Mouse (Mus musculus): ENCODE data around the gene Prpf40a. TPM values are rescaled to one million over a fixed set of nuclear protein-coding genes. Genes with fewer than 3 reads are reported as not detected.

Prpf40a gene
- polyA plus RNA-seq, 1 experiment from 2014 or later = 76.6 TPM

DNA sequence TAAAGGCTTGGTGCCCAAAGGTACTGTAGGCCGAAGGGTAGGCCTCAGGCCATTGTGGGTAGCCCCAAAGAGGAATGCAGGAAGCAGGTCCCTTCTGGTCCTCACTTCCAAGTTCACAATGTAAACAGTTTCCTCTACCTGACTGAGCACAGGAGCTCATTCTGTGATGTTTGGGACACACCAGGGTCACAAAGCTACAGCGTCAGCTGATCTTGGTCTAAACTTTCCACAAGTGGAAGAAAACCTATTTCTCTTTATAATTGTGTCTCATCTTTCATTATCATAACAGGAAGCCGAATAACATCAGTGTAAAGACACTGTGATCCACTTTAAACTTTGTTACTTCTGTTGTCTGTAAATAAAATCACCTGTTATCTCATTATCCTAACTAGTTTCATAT, 95.6 kb downstream of the Prpf40a start:
- ATAC-seq = no peak
- Histone ChIP-seq H3K27me3 (ENCODE audit: control insufficient read depth, insufficient read depth, low read depth, low read length) (no peaks in the 10 kb centered on the region), H3K36me3 (ENCODE audit: control insufficient read depth, insufficient read depth, low read length) (no peaks in the 10 kb centered on the region), H3K9ac (ENCODE audit: low read depth, low read length) (no peak overlapping the region), H3K9me3 (replicated peaks; ENCODE audit: control insufficient read depth, low read length, poor library complexity, severe bottlenecking) (no peaks in the 10 kb centered on the region), H3K4me2 (ENCODE audit: low read length) (no peak overlapping the region), H3K27ac (ENCODE audit: low read length) (no peak overlapping the region), H3K4me3 (ENCODE audit: low read depth, low read length) (no peak overlapping the region), H3K4me1 (ENCODE audit: control insufficient read depth, insufficient read depth, low read length) (no peaks in the 10 kb centered on the region)
- 97% methylated on average over 3 of the region's 3 CpGs for WGBS

DNA sequence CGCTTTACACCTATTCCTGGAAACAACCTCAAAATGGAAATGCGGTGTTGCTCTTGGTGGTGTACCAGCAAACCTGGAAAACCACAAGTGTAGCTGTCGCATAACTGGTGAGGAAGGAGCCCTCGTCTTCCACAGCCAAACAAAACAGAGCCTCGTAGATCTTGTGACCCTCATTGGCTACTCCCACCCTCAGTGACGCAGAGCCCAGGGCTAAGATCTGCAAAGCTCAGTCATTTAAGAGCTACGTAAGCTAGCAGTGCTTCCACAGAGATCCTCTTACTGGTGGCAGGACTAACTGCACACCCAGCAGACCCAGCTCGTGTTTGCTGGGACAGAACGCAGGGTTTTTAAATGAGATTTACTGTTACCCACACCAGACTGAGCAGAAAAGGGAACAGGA, 96.1 kb downstream of the Prpf40a start:
- no peak overlapping the region for H3K4me2 ChIP-seq (ENCODE audit: low read length)
- H3K4me1 ChIP-seq (ENCODE audit: control insufficient read depth, insufficient read depth, low read length) = no peaks in the 10 kb centered on the region
- no peaks in the 10 kb centered on the region for H3K9me3 ChIP-seq (replicated peaks; ENCODE audit: control insufficient read depth, low read length, poor library complexity, severe bottlenecking)
- H3K27me3 ChIP-seq (ENCODE audit: control insufficient read depth, insufficient read depth, low read depth, low read length) = no peaks in the 10 kb centered on the region
- ATAC-seq = no peak
- H3K27ac ChIP-seq (ENCODE audit: low read length) = no peak overlapping the region
- H3K4me3 ChIP-seq (ENCODE audit: low read depth, low read length) = no peak overlapping the region
- H3K9ac ChIP-seq (ENCODE audit: low read depth, low read length) = no peak overlapping the region
- no peaks in the 10 kb centered on the region for H3K36me3 ChIP-seq (ENCODE audit: control insufficient read depth, insufficient read depth, low read length)
- 92% methylated on average over 9 of the region's 9 CpGs for WGBS

DNA sequence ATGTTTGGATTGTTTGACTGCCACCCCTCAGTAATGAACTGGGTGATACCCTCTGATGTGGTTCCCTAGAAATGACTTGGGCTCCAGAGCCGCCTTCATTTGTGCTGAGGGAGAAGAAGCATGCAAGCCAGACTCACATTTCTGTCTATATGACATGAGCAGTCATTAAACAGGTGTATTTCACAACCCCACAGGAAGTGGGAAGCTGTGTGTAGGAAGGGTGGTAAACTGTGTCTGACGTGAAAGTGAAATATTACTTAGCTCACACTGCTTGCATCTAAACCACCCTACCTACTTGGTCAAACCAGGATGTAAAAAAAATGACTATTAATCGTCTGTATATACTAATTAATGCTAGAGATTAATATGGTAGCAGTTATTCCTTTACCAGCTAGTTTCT, 102.3 kb downstream of the Prpf40a start:
- no peaks in the 10 kb centered on the region for H3K4me1 ChIP-seq (ENCODE audit: control insufficient read depth, insufficient read depth, low read length)

DNA sequence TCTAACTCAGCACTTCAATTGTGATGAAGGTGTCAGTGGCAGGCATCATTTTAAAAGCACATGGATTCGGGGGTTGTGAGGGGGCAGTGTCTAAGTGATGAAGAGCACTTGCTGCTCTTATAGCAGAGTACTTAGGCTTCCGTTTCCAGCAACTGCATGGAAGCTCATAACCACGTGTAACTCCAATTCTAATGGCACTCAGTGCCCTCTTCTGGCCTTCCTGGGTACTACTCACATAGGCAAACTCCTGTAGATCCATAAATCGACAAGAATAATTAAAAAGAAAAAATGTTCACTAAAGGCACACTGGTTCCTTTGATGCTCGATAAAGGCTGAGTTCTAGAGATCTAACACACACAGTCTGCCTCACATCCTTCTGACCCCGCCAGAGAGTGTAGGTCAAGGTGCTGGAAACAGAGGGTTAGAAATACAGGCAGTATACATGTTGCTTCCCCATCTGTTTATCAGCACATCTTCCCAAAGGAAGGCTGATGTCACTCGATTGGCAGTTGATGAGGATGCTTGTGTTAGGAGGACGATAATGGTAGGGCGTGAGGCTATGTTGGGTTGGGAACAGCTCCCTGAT, 105.4 kb downstream of the Prpf40a start:
- Histone ChIP-seq H3K27me3 (ENCODE audit: control insufficient read depth, insufficient read depth, low read depth, low read length) (no peaks in the 10 kb centered on the region), H3K4me1 (ENCODE audit: control insufficient read depth, insufficient read depth, low read length) (peaks cover 6% of the 10 kb centered on the region), H3K9me3 (replicated peaks; ENCODE audit: control insufficient read depth, low read length, poor library complexity, severe bottlenecking) (no peaks in the 10 kb centered on the region), H3K4me2 (ENCODE audit: low read length) (no peak overlapping the region), H3K27ac (ENCODE audit: low read length) (no peak overlapping the region), H3K36me3 (ENCODE audit: control insufficient read depth, insufficient read depth, low read length) (no peaks in the 10 kb centered on the region), H3K9ac (ENCODE audit: low read depth, low read length) (no peak overlapping the region), H3K4me3 (ENCODE audit: low read depth, low read length) (no peak overlapping the region)
- ATAC-seq = 0 out of 2 replicates have a peak, but pooled peaks have one; percentile 19
- 54% methylated on average over 9 of the region's 9 CpGs for whole genome bisulfite sequencing

More for the DNA sequence above, 102.3 kb downstream of the Prpf40a start:
- 94% methylated on average over 3 of the region's 3 CpGs for WGBS
- ATAC-seq = no peak
- Histone ChIP-seq H3K36me3 (ENCODE audit: control insufficient read depth, insufficient read depth, low read length) (no peaks in the 10 kb centered on the region), H3K27ac (ENCODE audit: low read length) (no peak overlapping the region), H3K27me3 (ENCODE audit: control insufficient read depth, insufficient read depth, low read depth, low read length) (no peaks in the 10 kb centered on the region), H3K9ac (ENCODE audit: low read depth, low read length) (no peak overlapping the region), H3K9me3 (replicated peaks; ENCODE audit: control insufficient read depth, low read length, poor library complexity, severe bottlenecking) (no peaks in the 10 kb centered on the region), H3K4me2 (ENCODE audit: low read length) (no peak overlapping the region), H3K4me3 (ENCODE audit: low read depth, low read length) (no peak overlapping the region)

Other genes with a start within 250 kb of the Prpf40a start
- 32.4 and 33.1 TPM in 2 replicates for gene Arl6ip6, start 442 bp upstream of the Prpf40a start, polyA plus RNA-seq (2015; fragmentation: Nextera tagmentation; extraction: Ambion mirVana)